Mouse (Mus musculus) hindbrain, embryonic 11.5 days (tissue): ENCODE measurements around the gene AI661453. TPM values are rescaled to one million over a fixed set of nuclear protein-coding genes. Genes with fewer than 3 reads are reported as not detected.
A peak's percentile ranks its signal among the peaks of the same experiment; 100 is the strongest.

Experiments used
- ATAC-seq: fragments of 200-750 bp; cut with Nextera tagmentation; 2 replicates; pipeline ENCODE4 v1.8.0; 2017; ENCODE audit warnings: mild to moderate bottlenecking, moderate TSS enrichment, moderate library complexity; ENCODE audit not compliant: low FRiP score
- DNase-seq: peaks from one replicate; pipeline ENCODE4 v3.0.0-alpha.2; 2015; ENCODE audit warnings: low spot score
- H3K27ac ChIP-seq: fragments of 300-500 bp; sonication (generic); 2 replicates; pipeline ENCODE4 v1.5.1; 2014; ENCODE audit warnings: mild to moderate bottlenecking, low read depth, low read length
- H3K27me3 ChIP-seq: fragments of 300-500 bp; sonication (generic); 2 replicates; pipeline ENCODE4 v1.6.1; 2014; ENCODE audit warnings: mild to moderate bottlenecking, low read length, moderate library complexity, mixed read lengths; ENCODE audit not compliant: control insufficient read depth, insufficient read depth
- H3K36me3 ChIP-seq: fragments of 300-500 bp; sonication (generic); 2 replicates; pipeline ENCODE4 v1.6.1; 2014; ENCODE audit warnings: mild to moderate bottlenecking, low read length, moderate library complexity, mixed read lengths; ENCODE audit not compliant: control insufficient read depth, insufficient read depth
- H3K4me1 ChIP-seq: fragments of 300-500 bp; sonication (generic); replicated peaks from 2 replicates; pipeline ENCODE4 v1.6.1; 2014; ENCODE audit warnings: low read length, mixed read lengths; ENCODE audit not compliant: control insufficient read depth, insufficient read depth
- H3K4me2 ChIP-seq: fragments of 300-500 bp; sonication (generic); replicated peaks from 2 replicates; pipeline ENCODE4 v1.6.1; 2014; ENCODE audit warnings: mild to moderate bottlenecking, low read depth, low read length
- H3K4me3 ChIP-seq: fragments of 300-500 bp; sonication (generic); 2 replicates; pipeline ENCODE4 v1.5.1; 2014; ENCODE audit warnings: low read depth, low read length
- H3K9ac ChIP-seq: fragments of 300-500 bp; sonication (generic); 2 replicates; pipeline ENCODE4 v1.6.1; 2014; ENCODE audit warnings: low read depth, low read length
- H3K9me3 ChIP-seq: fragments of 300-500 bp; sonication (generic); 2 replicates; pipeline ENCODE4 v1.6.1; 2016; ENCODE audit warnings: low read length; ENCODE audit not compliant: control insufficient read depth
- WGBS: fragments of 180-500 bp; shearing (Covaris S2); extraction: QIAGEN DNeasy Blood & Tissue Kit; methylation state at CpG from one replicate; pipeline ENCODE4 v1.1.7; 2014; 5-methylcytosine and 5-hydroxymethylcytosine counted together
- polyA plus RNA-seq: library from polyadenylated mRNA; unstranded; fragments of >200 nt; fragmentation: Nextera tagmentation; extraction: Ambion mirVana; gene quantifications from 2 replicates; pipeline ENCODE4 v1.2.1, GENCODE M21; 2014

The AI661453 gene
- polyA plus RNA-seq, 1 experiment from 2014 or later, result 0.40 TPM

GRCm38 (mm10) chr17:47474250-47474649 lies 37.8 kb downstream of the AI661453 start:
- Histone ChIP-seq H3K9me3 (no peaks in the 10 kb centered on the region), H3K27ac (no peak overlapping the region)

DNA sequence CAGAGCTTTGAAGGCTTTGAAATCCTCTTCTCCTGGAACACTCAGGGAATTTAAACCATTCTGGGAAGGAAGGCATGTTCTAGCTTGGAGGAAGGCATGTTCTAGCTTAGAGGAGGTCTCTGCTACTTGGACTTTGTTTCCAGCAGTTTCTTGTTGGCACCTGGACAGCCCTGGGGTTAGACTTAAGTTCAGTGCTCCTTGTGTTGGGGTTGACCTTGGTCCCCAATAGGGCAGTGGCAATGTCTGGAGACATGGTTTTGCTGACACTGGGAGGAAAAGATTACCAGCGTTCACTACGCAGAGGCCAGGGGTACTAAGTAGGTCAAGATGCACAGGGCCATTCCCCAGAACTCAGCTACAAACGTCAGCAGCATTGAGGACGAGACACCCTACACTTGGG lies 38.8 kb downstream of the AI661453 start:
- 86% methylated on average over 4 of the region's 4 CpGs for WGBS
- Histone ChIP-seq H3K4me3 (no peak overlapping the region), H3K4me2 (no peak overlapping the region), H3K9me3 (no peaks in the 10 kb centered on the region), H3K27ac (no peak overlapping the region), H3K9ac (no peak overlapping the region), H3K36me3 (no peaks in the 10 kb centered on the region), H3K27me3 (no peaks in the 10 kb centered on the region), H3K4me1 (no peaks in the 10 kb centered on the region)
- no peak for ATAC-seq
- no peak for DNase-seq

More at GRCm38 (mm10) chr17:47474250-47474649, 37.8 kb downstream of the AI661453 start:
- DNase-seq, result no peak
- no peak for ATAC-seq
- 86% methylated on average over 4 of the region's 4 CpGs for WGBS
- Histone ChIP-seq H3K4me3 (no peak overlapping the region), H3K4me1 (no peaks in the 10 kb centered on the region), H3K36me3 (no peaks in the 10 kb centered on the region), H3K27me3 (peaks cover under 1% of the 10 kb centered on the region; the same call in 1 of the 2 replicates), H3K9ac (no peak overlapping the region), H3K4me2 (no peak overlapping the region)

DNA sequence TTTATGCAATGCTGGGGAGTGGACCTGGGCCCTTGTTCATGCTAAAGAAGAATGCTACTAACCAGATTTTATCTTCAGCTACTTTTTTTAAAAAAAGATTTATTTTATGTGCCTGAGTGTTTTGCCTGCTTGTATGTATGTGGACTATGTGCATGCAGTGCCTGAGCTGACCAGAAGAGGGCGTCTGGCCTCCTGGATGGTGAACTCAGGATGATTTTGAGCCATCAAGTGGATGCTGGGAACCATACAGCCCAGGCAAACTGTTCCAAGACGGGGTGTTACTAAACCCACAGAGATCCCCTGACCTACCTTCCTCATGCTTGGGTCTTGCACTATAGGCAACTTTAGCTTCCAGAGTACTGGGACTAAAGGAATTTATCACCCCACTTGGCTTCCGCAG lies 39.3 kb downstream of the AI661453 start:
- Histone ChIP-seq H3K9me3 (no peaks in the 10 kb centered on the region), H3K4me1 (no peaks in the 10 kb centered on the region), H3K4me2 (no peak overlapping the region), H3K9ac (no peak overlapping the region), H3K27me3 (no peaks in the 10 kb centered on the region), H3K27ac (no peak overlapping the region), H3K4me3 (no peak overlapping the region), H3K36me3 (no peaks in the 10 kb centered on the region)
- no peak for ATAC-seq
- no peak for DNase-seq
- 66% methylated on average over 3 of the region's 3 CpGs for WGBS

GRCm38 (mm10) chr17:47479887-47480286 lies 43.5 kb downstream of the AI661453 start:
- Histone ChIP-seq H3K4me2 (no peak overlapping the region), H3K4me3 (no peak overlapping the region), H3K27me3 (no peaks in the 10 kb centered on the region), H3K27ac (no peak overlapping the region), H3K9ac (no peak overlapping the region), H3K9me3 (no peaks in the 10 kb centered on the region), H3K4me1 (no peaks in the 10 kb centered on the region), H3K36me3 (no peaks in the 10 kb centered on the region)
- ATAC-seq (no peak), DNase-seq (no peak)
- 70% methylated on average over 3 of the region's 3 CpGs for WGBS

GRCm38 (mm10) chr17:47482401-47482800 lies 46.0 kb downstream of the AI661453 start:
- H3K4me1 ChIP-seq, result no peaks in the 10 kb centered on the region
- H3K9ac ChIP-seq, result no peak overlapping the region
- ATAC-seq (no peak), DNase-seq (peak; percentile 77)
- no peaks in the 10 kb centered on the region for H3K27me3 ChIP-seq
- WGBS, result 41% methylated on average over 2 of the region's 2 CpGs
- no peak overlapping the region for H3K4me2 ChIP-seq
- H3K4me3 ChIP-seq, result no peak overlapping the region
- no peak overlapping the region for H3K27ac ChIP-seq
- no peaks in the 10 kb centered on the region for H3K36me3 ChIP-seq
- no peaks in the 10 kb centered on the region for H3K9me3 ChIP-seq

DNA sequence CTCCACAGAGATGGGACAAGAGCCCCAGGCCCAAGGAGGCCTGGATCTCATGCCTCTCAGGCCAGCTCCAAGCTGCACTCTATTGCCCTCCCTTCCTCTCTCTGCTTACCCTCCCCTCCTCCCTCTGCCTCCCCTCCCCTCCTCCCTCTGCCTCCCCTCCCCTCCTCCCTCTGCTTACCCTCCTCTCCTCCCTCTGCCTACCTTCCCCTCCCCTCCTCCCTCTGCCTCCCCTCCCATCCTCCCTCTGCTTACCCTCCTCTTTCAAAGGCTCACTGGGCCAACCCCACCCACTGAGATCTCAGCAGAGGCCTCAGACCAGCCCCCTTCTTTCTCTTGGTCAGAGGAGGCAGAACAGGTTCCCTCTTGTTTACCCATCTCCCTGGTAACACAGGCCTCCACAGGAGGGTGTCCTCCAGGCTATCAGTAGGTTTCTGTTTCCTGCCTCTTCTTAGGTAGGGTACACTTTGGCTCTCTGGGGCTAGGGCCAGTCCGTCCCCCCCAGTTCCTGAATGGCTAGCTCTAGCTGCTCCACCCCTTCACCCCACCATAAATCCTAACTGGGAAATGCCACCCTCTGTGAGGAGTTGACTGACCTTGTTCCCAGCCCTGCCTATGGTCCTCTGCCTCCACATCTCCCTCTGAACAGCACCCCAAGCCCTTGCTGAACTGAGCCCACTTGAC lies 48.0 kb downstream of the AI661453 start:
- H3K36me3 ChIP-seq, result peaks cover 5% of the 10 kb centered on the region; the same call in 1 of the 2 replicates
- H3K27ac ChIP-seq, result 0 out of 2 replicates have a peak overlapping the region, but pooled peaks have one; percentile 24
- no peaks in the 10 kb centered on the region for H3K27me3 ChIP-seq
- no peaks in the 10 kb centered on the region for H3K4me1 ChIP-seq
- 20% methylated on average over 1 of the region's 1 CpGs for WGBS
- ATAC-seq (no peak), DNase-seq (no peak)
- H3K9ac ChIP-seq, result no peak overlapping the region
- no peak overlapping the region for H3K4me3 ChIP-seq
- H3K9me3 ChIP-seq, result no peaks in the 10 kb centered on the region
- H3K4me2 ChIP-seq, result no peak overlapping the region

DNA sequence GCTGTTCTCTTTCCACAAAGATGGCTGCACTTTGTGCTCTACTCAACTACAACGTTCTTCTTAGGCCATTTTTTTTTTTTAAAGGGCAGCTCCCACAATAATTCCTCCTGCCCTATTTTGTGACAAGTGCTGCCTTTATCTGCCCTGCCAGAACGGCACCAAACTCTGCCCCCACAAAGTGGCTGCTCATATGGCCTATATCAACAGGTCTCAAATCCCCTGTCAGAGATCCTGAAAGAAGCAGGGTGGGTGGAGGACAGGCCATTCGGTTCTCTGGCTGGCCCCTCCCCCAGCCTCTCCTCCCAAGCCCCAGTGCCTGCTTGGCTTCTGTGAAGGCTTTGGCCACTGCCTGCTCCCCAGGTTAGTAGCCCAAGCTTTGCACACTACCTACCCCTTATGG lies 48.6 kb downstream of the AI661453 start:
- Histone ChIP-seq H3K27me3 (no peaks in the 10 kb centered on the region), H3K27ac (0 out of 2 replicates have a peak overlapping the region, but pooled peaks have one; percentile 24), H3K4me3 (no peak overlapping the region), H3K4me1 (no peaks in the 10 kb centered on the region), H3K9me3 (no peaks in the 10 kb centered on the region), H3K36me3 (peaks cover 10% of the 10 kb centered on the region; the same call in 1 of the 2 replicates), H3K9ac (no peak overlapping the region), H3K4me2 (no peak overlapping the region)
- no peak for DNase-seq
- ATAC-seq, result no peak
- WGBS, result 7% methylated on average over 3 of the region's 3 CpGs

- H3K36me3 ChIP-seq, result peaks cover 10% of the 10 kb centered on the region; the same call in 1 of the 2 replicates
- DNase-seq (no peak), ATAC-seq (no peak)
- H3K27me3 ChIP-seq, result no peaks in the 10 kb centered on the region
- no peaks in the 10 kb centered on the region for H3K9me3 ChIP-seq
- no peak overlapping the region for H3K4me2 ChIP-seq
- H3K4me3 ChIP-seq, result no peak overlapping the region
- no peak overlapping the region for H3K27ac ChIP-seq
- no peak overlapping the region for H3K9ac ChIP-seq
- 94% methylated on average over 3 of the region's 3 CpGs for WGBS
- no peaks in the 10 kb centered on the region for H3K4me1 ChIP-seq
These were observed 49.4 kb downstream of the AI661453 start for GRCm38 (mm10) chr17:47485791-47486190.

GRCm38 (mm10) chr17:47490791-47491190 lies 54.4 kb downstream of the AI661453 start:
- ATAC-seq, result no peak
- no peak overlapping the region for H3K27ac ChIP-seq
- no peak overlapping the region for H3K4me2 ChIP-seq
- H3K4me1 ChIP-seq, result no peaks in the 10 kb centered on the region
- no peak for DNase-seq
- H3K4me3 ChIP-seq, result no peak overlapping the region
- no peaks in the 10 kb centered on the region for H3K27me3 ChIP-seq
- H3K9me3 ChIP-seq, result no peaks in the 10 kb centered on the region
- H3K9ac ChIP-seq, result no peak overlapping the region
- peaks cover 20% of the 10 kb centered on the region; the same call in 1 of the 2 replicates for H3K36me3 ChIP-seq
- 85% methylated on average over 9 of the region's 9 CpGs for WGBS
